Mouse (Mus musculus) intestine, embryonic 15.5 days (tissue): ENCODE measurements at regions not wholly inside any gene's neighbourhood (a gene's known extent, or its start where the extent isn't known, plus 50 kb on each side); places are given as distances from the start of the nearest gene placed in this dataset.

Source experiments
- ATAC-seq: fragments of 200-750 bp; cut with Nextera tagmentation; 2 replicates; pipeline ENCODE4 v1.8.0; 2017; ENCODE audit warnings: moderate TSS enrichment, moderate library complexity
- H3K27ac ChIP-seq: fragments of 300-500 bp; sonication (generic); 2 replicates; pipeline ENCODE4 v1.5.1; 2015; ENCODE audit warnings: mild to moderate bottlenecking, inconsistent platforms
- H3K27me3 ChIP-seq: fragments of 300-500 bp; sonication (generic); replicated peaks from 2 replicates; pipeline ENCODE4 v1.6.1; 2015; ENCODE audit warnings: inconsistent platforms
- H3K36me3 ChIP-seq: fragments of 300-500 bp; sonication (generic); 2 replicates; pipeline ENCODE4 v1.6.1; 2015; ENCODE audit warnings: inconsistent platforms
- H3K4me1 ChIP-seq: fragments of 300-500 bp; sonication (generic); replicated peaks from 2 replicates; pipeline ENCODE4 v1.6.1; 2015; ENCODE audit warnings: inconsistent platforms
- H3K4me2 ChIP-seq: fragments of 300-500 bp; sonication (generic); replicated peaks from 2 replicates; pipeline ENCODE4 v1.6.1; 2015; ENCODE audit warnings: mild to moderate bottlenecking, inconsistent platforms
- H3K4me3 ChIP-seq: fragments of 300-500 bp; sonication (generic); replicated peaks from 2 replicates; pipeline ENCODE4 v1.5.1; 2015; ENCODE audit warnings: inconsistent platforms
- H3K9ac ChIP-seq: fragments of 300-500 bp; sonication (generic); 2 replicates; pipeline ENCODE4 v1.6.1; 2015; ENCODE audit warnings: inconsistent platforms
- H3K9me3 ChIP-seq: fragments of 300-500 bp; sonication (generic); 2 replicates; pipeline ENCODE4 v1.6.1; 2016; ENCODE audit warnings: inconsistent platforms
- WGBS: fragments of 180-500 bp; shearing (Covaris S2); methylation state at CpG from one replicate; pipeline ENCODE4 v1.1.7; 2015; 5-methylcytosine and 5-hydroxymethylcytosine counted together

GRCm38 (mm10) chr2:48374302-48374701 is 439.6 kb upstream of the Acvr2a start:
- Histone ChIP-seq H3K4me2 (no peak overlapping the region), H3K4me3 (no peak overlapping the region), H3K27ac (no peak overlapping the region), H3K9me3 (no peaks in the 10 kb centered on the region), H3K36me3 (no peaks in the 10 kb centered on the region), H3K27me3 (no peaks in the 10 kb centered on the region), H3K4me1 (0 out of 2 replicates have a peak, but pooled peaks cover 4% of the 10 kb centered on the region), H3K9ac (no peak overlapping the region)
- peak; percentile 18; the same call in 1 of the 2 replicates for ATAC-seq
- 51% methylated on average over 4 of the region's 4 CpGs for WGBS

- no peak overlapping the region for H3K4me2 ChIP-seq
- ATAC-seq: no peak
- no peaks in the 10 kb centered on the region for H3K27me3 ChIP-seq
- no peaks in the 10 kb centered on the region for H3K9me3 ChIP-seq
- H3K36me3 ChIP-seq: no peaks in the 10 kb centered on the region
- H3K27ac ChIP-seq: no peak overlapping the region
- H3K9ac ChIP-seq: no peak overlapping the region
- no peak overlapping the region for H3K4me3 ChIP-seq
- 72% methylated on average over 1 of the region's 1 CpGs for WGBS
- 0 out of 2 replicates have a peak, but pooled peaks cover 7% of the 10 kb centered on the region for H3K4me1 ChIP-seq
Observed at GRCm38 (mm10) chr2:48378160-48378559, 435.7 kb upstream of the Acvr2a start.

- Histone ChIP-seq H3K9ac (no peak overlapping the region), H3K4me3 (no peak overlapping the region), H3K4me2 (no peak overlapping the region), H3K9me3 (no peaks in the 10 kb centered on the region), H3K27me3 (no peaks in the 10 kb centered on the region), H3K36me3 (no peaks in the 10 kb centered on the region), H3K4me1 (0 out of 2 replicates have a peak, but pooled peaks cover 7% of the 10 kb centered on the region), H3K27ac (no peak overlapping the region)
- 66% methylated on average over 2 of the region's 2 CpGs for WGBS
- ATAC-seq: no peak
Observed at GRCm38 (mm10) chr2:48378749-48379148, 435.2 kb upstream of the Acvr2a start.

GRCm38 (mm10) chr2:48380140-48380539 is 433.8 kb upstream of the Acvr2a start:
- H3K4me3 ChIP-seq: no peak overlapping the region
- ATAC-seq: no peak
- no peaks in the 10 kb centered on the region for H3K27me3 ChIP-seq
- 55% methylated on average over 5 of the region's 5 CpGs for WGBS
- 0 out of 2 replicates have a peak, but pooled peaks cover 7% of the 10 kb centered on the region for H3K4me1 ChIP-seq
- no peaks in the 10 kb centered on the region for H3K9me3 ChIP-seq
- H3K4me2 ChIP-seq: no peak overlapping the region
- H3K27ac ChIP-seq: no peak overlapping the region
- H3K9ac ChIP-seq: no peak overlapping the region
- no peaks in the 10 kb centered on the region for H3K36me3 ChIP-seq

GRCm38 (mm10) chr2:48380786-48381185 is 433.1 kb upstream of the Acvr2a start:
- 0 out of 2 replicates have a peak, but pooled peaks cover 7% of the 10 kb centered on the region for H3K4me1 ChIP-seq
- H3K27me3 ChIP-seq: no peaks in the 10 kb centered on the region
- H3K9me3 ChIP-seq: no peaks in the 10 kb centered on the region
- H3K4me2 ChIP-seq: no peak overlapping the region
- H3K27ac ChIP-seq: no peak overlapping the region
- no peak for ATAC-seq
- no peak overlapping the region for H3K9ac ChIP-seq
- 33% methylated on average over 2 of the region's 2 CpGs for WGBS
- no peaks in the 10 kb centered on the region for H3K36me3 ChIP-seq
- H3K4me3 ChIP-seq: no peak overlapping the region

GRCm38 (mm10) chr2:48381481-48382075 is 432.3 kb upstream of the Acvr2a start:
- Histone ChIP-seq H3K4me1 (0 out of 2 replicates have a peak, but pooled peaks cover 7% of the 10 kb centered on the region), H3K9me3 (no peaks in the 10 kb centered on the region), H3K36me3 (no peaks in the 10 kb centered on the region), H3K4me3 (no peak overlapping the region), H3K27ac (no peak overlapping the region), H3K9ac (no peak overlapping the region), H3K4me2 (no peak overlapping the region), H3K27me3 (no peaks in the 10 kb centered on the region)
- 78% methylated on average over 14 of the region's 14 CpGs for WGBS
- ATAC-seq: no peak

GRCm38 (mm10) chr2:48398504-48398903 is 415.4 kb upstream of the Acvr2a start:
- Histone ChIP-seq H3K9me3 (no peaks in the 10 kb centered on the region), H3K27ac (no peak overlapping the region), H3K4me1 (no peaks in the 10 kb centered on the region), H3K4me3 (no peak overlapping the region), H3K4me2 (no peak overlapping the region), H3K27me3 (no peaks in the 10 kb centered on the region), H3K36me3 (no peaks in the 10 kb centered on the region), H3K9ac (no peak overlapping the region)
- WGBS: 81% methylated on average over 1 of the region's 1 CpGs
- no peak for ATAC-seq

GRCm38 (mm10) chr2:48399191-48399590 is 414.7 kb upstream of the Acvr2a start:
- Histone ChIP-seq H3K36me3 (no peaks in the 10 kb centered on the region), H3K27me3 (no peaks in the 10 kb centered on the region), H3K4me1 (no peaks in the 10 kb centered on the region), H3K9me3 (no peaks in the 10 kb centered on the region), H3K4me2 (no peak overlapping the region), H3K27ac (peak overlapping the region; percentile 42; the same call in 1 of the 2 replicates), H3K4me3 (no peak overlapping the region), H3K9ac (no peak overlapping the region)
- ATAC-seq: peak; percentile 93
- 51% methylated on average over 1 of the region's 1 CpGs for WGBS

GRCm38 (mm10) chr2:48402813-48403212 is 411.1 kb upstream of the Acvr2a start:
- H3K4me3 ChIP-seq: no peak overlapping the region
- WGBS: 48% methylated on average over 2 of the region's 2 CpGs
- H3K9ac ChIP-seq: no peak overlapping the region
- ATAC-seq: peak; percentile 69
- H3K27me3 ChIP-seq: no peaks in the 10 kb centered on the region
- H3K9me3 ChIP-seq: no peaks in the 10 kb centered on the region
- no peaks in the 10 kb centered on the region for H3K36me3 ChIP-seq
- no peak overlapping the region for H3K27ac ChIP-seq
- H3K4me1 ChIP-seq: no peaks in the 10 kb centered on the region
- H3K4me2 ChIP-seq: no peak overlapping the region

GRCm38 (mm10) chr2:48404460-48404859 is 409.4 kb upstream of the Acvr2a start:
- Histone ChIP-seq H3K36me3 (no peaks in the 10 kb centered on the region), H3K27ac (no peak overlapping the region), H3K4me1 (no peaks in the 10 kb centered on the region), H3K4me3 (no peak overlapping the region), H3K9me3 (no peaks in the 10 kb centered on the region), H3K4me2 (no peak overlapping the region), H3K9ac (no peak overlapping the region), H3K27me3 (no peaks in the 10 kb centered on the region)
- WGBS: 45% methylated on average over 3 of the region's 3 CpGs
- ATAC-seq: peak; percentile 69

- Histone ChIP-seq H3K4me3 (no peak overlapping the region), H3K27me3 (no peaks in the 10 kb centered on the region), H3K36me3 (no peaks in the 10 kb centered on the region), H3K4me2 (no peak overlapping the region), H3K27ac (no peak overlapping the region), H3K9me3 (no peaks in the 10 kb centered on the region), H3K9ac (no peak overlapping the region), H3K4me1 (no peaks in the 10 kb centered on the region)
- no peak for ATAC-seq
- 79% methylated on average over 5 of the region's 5 CpGs for WGBS
Observed at GRCm38 (mm10) chr2:48407876-48408275, 406.0 kb upstream of the Acvr2a start.

- Histone ChIP-seq H3K36me3 (no peaks in the 10 kb centered on the region), H3K9ac (no peak overlapping the region), H3K9me3 (no peaks in the 10 kb centered on the region), H3K27me3 (no peaks in the 10 kb centered on the region), H3K27ac (no peak overlapping the region), H3K4me3 (no peak overlapping the region), H3K4me2 (no peak overlapping the region), H3K4me1 (no peaks in the 10 kb centered on the region)
- WGBS: 88% methylated on average over 4 of the region's 4 CpGs
- ATAC-seq: no peak
Observed at GRCm38 (mm10) chr2:48409876-48410275, 404.0 kb upstream of the Acvr2a start.

GRCm38 (mm10) chr2:48411392-48411791 is 402.5 kb upstream of the Acvr2a start:
- Histone ChIP-seq H3K9me3 (no peaks in the 10 kb centered on the region), H3K4me1 (no peaks in the 10 kb centered on the region), H3K36me3 (no peaks in the 10 kb centered on the region), H3K27me3 (no peaks in the 10 kb centered on the region), H3K9ac (no peak overlapping the region), H3K27ac (no peak overlapping the region), H3K4me2 (no peak overlapping the region), H3K4me3 (no peak overlapping the region)
- ATAC-seq: no peak
- 89% methylated on average over 1 of the region's 1 CpGs for WGBS
